Mouse (Mus musculus) brain, embryonic 14.5 days (tissue): Measurements from ENCODE around the gene Ncor1.
"Not testable (repeated sequence)": the region's sequence is repeated elsewhere in the genome, so short reads cannot be mapped to it uniquely, and the experiment has no call there.

Experiments used
- CTCF ChIP-seq: fragments of 200-500 bp; IDR thresholded peaks from 2 replicates; pipeline ENCODE4 v1.5.1; 2012; ENCODE audit warnings: inconsistent platforms, mild to moderate bottlenecking, moderate library complexity, borderline replicate concordance; ENCODE audit not compliant: insufficient read depth, insufficient read length; ENCODE audit errors: extremely low read depth
- POLR2A ChIP-seq: fragments of 200-500 bp; IDR thresholded peaks from 2 replicates; pipeline ENCODE4 v1.6.1; 2012; ENCODE audit warnings: mild to moderate bottlenecking, inconsistent platforms, borderline replicate concordance; ENCODE audit not compliant: poor library complexity, insufficient read depth, insufficient read length, severe bottlenecking; ENCODE audit errors: extremely low read depth

GRCm38 (mm10) chr11:62462529-62462928 is 4.2 kb upstream of the Ncor1 start:
- TF ChIP-seq CTCF, POLR2A: not testable (repeated sequence)
